16 mouse cellular contexts compared by ENCODE assay signal in genomic region chr5:118448884-118449515, GRCm38 (mm10).
A peak's percentile ranks its signal among the peaks of the same experiment; 100 is the strongest.
DNase-seq lines count a peak whose midpoint lies in the region; ATAC-seq and TF ChIP-seq lines count a peak whose summit lies in the region.
"Had no signal": no experiment of that assay in that cellular context is flagged by ENCODE, and none has a peak within 500 bp of the region (broad histone marks: within the 10 kb centered on the region; RNA-seq: fewer than 3 reads in every experiment).

No protein-coding gene starts in this region.

- peaks cover 8% of the 10 kb centered on the region for H3K4me1 ChIP-seq in embryonic facial prominence, embryonic 14.5 days (ENCODE audit: control insufficient read depth, insufficient read depth, low read length)
- H3K4me1 ChIP-seq in embryonic facial prominence, embryonic 10.5 days: peaks cover 28% of the 10 kb centered on the region
- peaks cover 19 to 33% of the 10 kb centered on the region in 2 experiments for H3K4me1 ChIP-seq in ES-E14 (ENCODE audit: control insufficient read depth in 2 of 2, insufficient read depth in 2 of 2, low read length in 2 of 2, poor library complexity in 1 of 2)
- peaks cover 4% of the 10 kb centered on the region; the same call in 1 of the 2 replicates for H3K4me1 ChIP-seq in intestine, embryonic 14.5 days (replicated peaks; ENCODE audit: control insufficient read depth, insufficient read depth, low read length)
- H3K4me1 ChIP-seq in kidney, embryonic 14.5 days (ENCODE audit: control insufficient read depth, insufficient read depth, low read length): no peaks in the 10 kb centered on the region
- H3K4me1 ChIP-seq: forebrain, embryonic 13.5 days had no signal

- no peaks in the 10 kb centered on the region for H3K27me3 ChIP-seq in embryonic facial prominence, embryonic 14.5 days (replicated peaks; ENCODE audit: control insufficient read depth, insufficient read depth, low read length)
- H3K27me3 ChIP-seq in embryonic facial prominence, embryonic 10.5 days (replicated peaks; ENCODE audit: low read depth, poor library complexity, severe bottlenecking): peaks cover 47% of the 10 kb centered on the region
- no peaks in the 10 kb centered on the region for H3K27me3 ChIP-seq in intestine, embryonic 14.5 days (replicated peaks; ENCODE audit: control insufficient read depth, insufficient read depth, low read length)
- H3K27me3 ChIP-seq in kidney, embryonic 14.5 days (ENCODE audit: control insufficient read depth, insufficient read depth, low read length): peaks cover 6% of the 10 kb centered on the region
- H3K27me3 ChIP-seq: embryonic facial prominence, embryonic 12.5 days; forebrain, embryonic 13.5 days had no signal

- ATAC-seq in embryonic facial prominence, embryonic 14.5 days (ENCODE audit: low read depth): no peak
- peak; percentile 47; the same call in 1 of the 2 replicates for ATAC-seq in intestine, embryonic 14.5 days (replicated peaks; ENCODE audit: low FRiP score, low TSS enrichment, low read depth)
- ATAC-seq in megakaryocyte-erythroid progenitor cell, adult 5-6 weeks (replicated peaks; ENCODE audit: low FRiP score, low TSS enrichment, poor library complexity, severe bottlenecking): 0 out of 2 replicates have a peak, but pooled peaks have one; percentile 43
- no peak for ATAC-seq in kidney, embryonic 14.5 days (ENCODE audit: low FRiP score, low TSS enrichment)
- ATAC-seq: forebrain, embryonic 13.5 days had no signal

- no peaks in the 10 kb centered on the region for H3K36me3 ChIP-seq in embryonic facial prominence, embryonic 14.5 days (ENCODE audit: control insufficient read depth, insufficient read depth, low read length)
- H3K36me3 ChIP-seq in embryonic facial prominence, embryonic 10.5 days (replicated peaks): no peaks in the 10 kb centered on the region
- no peaks in the 10 kb centered on the region for H3K36me3 ChIP-seq in ES-E14 (ENCODE audit: control insufficient read depth, insufficient read depth, low read length, poor library complexity, severe bottlenecking)
- no peaks in the 10 kb centered on the region for H3K36me3 ChIP-seq in intestine, embryonic 14.5 days (ENCODE audit: control insufficient read depth, insufficient read depth, low read length)
- H3K36me3 ChIP-seq in kidney, embryonic 14.5 days (ENCODE audit: control insufficient read depth, insufficient read depth, low read length): no peaks in the 10 kb centered on the region
- H3K36me3 ChIP-seq: embryonic facial prominence, embryonic 12.5 days had no signal

- WGBS in embryonic facial prominence, embryonic 14.5 days: 72% methylated on average over 3 of the region's 4 CpGs
- 77% methylated on average over 4 of the region's 4 CpGs for WGBS in embryonic facial prominence, embryonic 10.5 days
- 49% methylated on average over 4 of the region's 4 CpGs for WGBS in intestine, embryonic 14.5 days
- 53% methylated on average over 4 of the region's 4 CpGs for WGBS in kidney, embryonic 14.5 days

- no peak overlapping the region for H3K9ac ChIP-seq in embryonic facial prominence, embryonic 14.5 days (ENCODE audit: low read depth, low read length)
- peak overlapping the region; percentile 58; the same call in 1 of the 2 replicates for H3K9ac ChIP-seq in ES-E14 (ENCODE audit: insufficient read depth, low read depth, low read length, poor library complexity, severe bottlenecking)
- no peak overlapping the region for H3K9ac ChIP-seq in intestine, embryonic 14.5 days (ENCODE audit: low read length)
- H3K9ac ChIP-seq in kidney, embryonic 14.5 days (ENCODE audit: low read depth, low read length): no peak overlapping the region
- H3K9ac ChIP-seq: embryonic facial prominence, embryonic 12.5 days; forebrain, embryonic 13.5 days had no signal

- peak; percentile 46 for DNase-seq in embryonic facial prominence, embryonic 14.5 days (ENCODE audit: low spot score)
- no peak for DNase-seq in embryonic facial prominence, embryonic 10.5 days (ENCODE audit: low spot score)
- peak; percentile 74 for DNase-seq in ES-E14 (ENCODE audit: low read depth, low spot score)
- no peak for DNase-seq in intestine, embryonic 14.5 days (ENCODE audit: low spot score)
- DNase-seq in adrenal gland, adult 18-20 months (ENCODE audit: low spot score in 2 of 2): no peak
- DNase-seq in cerebellum, adult 11-12 months: no peak
- DNase-seq: cerebellum, adult 8-10 months; heart, postnatal 4 days; kidney, adult 11 months; lung, adult 18-20 months; thymus, adult 18-20 months had no signal

- in situ Hi-C loops in ES-E14 (cut with MboI; ENCODE audit: low sequenced_read_pairs in 2 of 2, unreplicated experiment in 2 of 2): no loop called here

- H3K4me3 ChIP-seq in embryonic facial prominence, embryonic 14.5 days (ENCODE audit: low read depth, low read length): no peak overlapping the region
- H3K4me3 ChIP-seq in embryonic facial prominence, embryonic 10.5 days: no peak overlapping the region
- no peak overlapping the region for H3K4me3 ChIP-seq in ES-E14 (ENCODE audit: insufficient read depth in 1 of 2, low read depth in 1 of 2, low read length in 2 of 2, poor library complexity in 1 of 2, severe bottlenecking in 1 of 2)
- H3K4me3 ChIP-seq in intestine, embryonic 14.5 days (ENCODE audit: low read depth, low read length): no peak overlapping the region
- H3K4me3 ChIP-seq in kidney, embryonic 14.5 days (ENCODE audit: low read length): no peak overlapping the region
- H3K4me3 ChIP-seq: embryonic facial prominence, embryonic 12.5 days; forebrain, embryonic 13.5 days had no signal

- H3K4me2 ChIP-seq in embryonic facial prominence, embryonic 14.5 days (ENCODE audit: low read depth, low read length): no peak overlapping the region
- no peak overlapping the region for H3K4me2 ChIP-seq in intestine, embryonic 14.5 days (ENCODE audit: low read length)
- H3K4me2 ChIP-seq in kidney, embryonic 14.5 days (replicated peaks; ENCODE audit: low read depth, low read length): no peak overlapping the region
- H3K4me2 ChIP-seq: embryonic facial prominence, embryonic 12.5 days; forebrain, embryonic 13.5 days; midbrain, embryonic 11.5 days had no signal

- no peak overlapping the region for H3K27ac ChIP-seq in embryonic facial prominence, embryonic 14.5 days (replicated peaks; ENCODE audit: low read depth, low read length)
- no peak overlapping the region for H3K27ac ChIP-seq in embryonic facial prominence, embryonic 10.5 days (replicated peaks)
- H3K27ac ChIP-seq in ES-E14 (ENCODE audit: insufficient read depth, low read depth, low read length, poor library complexity, severe bottlenecking): peak overlapping the region; percentile 91
- no peak overlapping the region for H3K27ac ChIP-seq in intestine, embryonic 14.5 days (ENCODE audit: low read depth)
- H3K27ac ChIP-seq in kidney, embryonic 14.5 days (ENCODE audit: low read depth, low read length): no peak overlapping the region
- H3K27ac ChIP-seq: embryonic facial prominence, embryonic 12.5 days; forebrain, embryonic 13.5 days had no signal

- H3K9me3 ChIP-seq in embryonic facial prominence, embryonic 14.5 days (ENCODE audit: control insufficient read depth, low read length): no peaks in the 10 kb centered on the region
- H3K9me3 ChIP-seq in embryonic facial prominence, embryonic 10.5 days: no peaks in the 10 kb centered on the region
- no peaks in the 10 kb centered on the region for H3K9me3 ChIP-seq in ES-E14 (ENCODE audit: control insufficient read depth, insufficient read depth, low read depth, low read length)
- no peaks in the 10 kb centered on the region for H3K9me3 ChIP-seq in intestine, embryonic 14.5 days (ENCODE audit: control insufficient read depth, low read length)
- H3K9me3 ChIP-seq in kidney, embryonic 14.5 days (ENCODE audit: control insufficient read depth, low read length): no peaks in the 10 kb centered on the region
- H3K9me3 ChIP-seq: embryonic facial prominence, embryonic 12.5 days; forebrain, embryonic 13.5 days had no signal

TF ChIP-seq in ES-E14, 5 proteins besides CTCF, POLR2A, EP300 and RAD21:
- TF ChIP-seq ZC3H11A (IDR thresholded peaks at IDR 0.05; ENCODE audit: borderline replicate concordance, low read depth, low read length): no peak
- TF ChIP-seq ZNF384 (IDR thresholded peaks at IDR 0.05; ENCODE audit: low read depth, low read length): no peak

Comparison
In these comparisons a context has a peak if more than half of its experiments do, and no peak if none do; other contexts are left out.
1. DNase-seq: peak in embryonic facial prominence, embryonic 14.5 days (single experiment) and ES-E14 (single experiment); none in embryonic facial prominence, embryonic 10.5 days (single experiment), intestine, embryonic 14.5 days (single experiment), adrenal gland, adult 18-20 months (0 of 2) and cerebellum, adult 11-12 months (single experiment).
2. ATAC-seq: peak in intestine, embryonic 14.5 days (single experiment) and megakaryocyte-erythroid progenitor cell, adult 5-6 weeks (single experiment); none in embryonic facial prominence, embryonic 14.5 days (single experiment) and kidney, embryonic 14.5 days (single experiment).